Mouse (Mus musculus) activated CD4-positive, CD25-positive, alpha-beta regulatory T cell, adult 4 months (primary cell): ENCODE data around the gene Them7. TPM values are rescaled to one million over a fixed set of nuclear protein-coding genes. Genes with fewer than 3 reads are reported as not detected.

Experiments used
- ATAC-seq: one replicate; pipeline ENCODE4 v1.8.0; 2017
- polyA plus RNA-seq, 2 experiments: library from polyadenylated mRNA; unstranded; fragments of 100-300 nt; shearing (Covaris generic); gene quantifications; one replicate each; pipeline ENCODE4 v1.2.1; 2017

The Them7 gene
- polyA plus RNA-seq, 2 experiments from 2014 or later, result not detected

DNA sequence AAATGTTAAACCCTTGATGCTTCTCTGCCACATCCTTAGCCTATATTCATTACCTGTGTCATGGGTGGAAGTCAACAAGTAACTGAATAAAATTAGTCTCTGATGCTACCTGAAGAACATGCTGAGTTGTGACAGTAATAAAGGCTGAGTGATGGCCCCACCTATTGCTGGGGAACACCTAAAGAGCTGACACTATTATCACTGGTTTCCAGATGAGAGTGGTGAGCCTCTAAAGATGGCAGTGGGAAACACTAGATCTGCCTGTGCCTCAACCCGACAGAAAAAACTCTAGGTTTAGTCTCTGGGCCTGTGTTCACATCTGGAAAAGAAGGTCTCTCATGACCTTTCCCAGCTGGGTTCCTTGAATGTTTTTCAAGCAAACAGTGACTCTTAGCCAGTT, 155.6 kb downstream of the Them7 start:
- ATAC-seq, result no peak

GRCm38 (mm10) chr2:105380757-105381319, 156.7 kb downstream of the Them7 start:
- no peak for ATAC-seq

DNA sequence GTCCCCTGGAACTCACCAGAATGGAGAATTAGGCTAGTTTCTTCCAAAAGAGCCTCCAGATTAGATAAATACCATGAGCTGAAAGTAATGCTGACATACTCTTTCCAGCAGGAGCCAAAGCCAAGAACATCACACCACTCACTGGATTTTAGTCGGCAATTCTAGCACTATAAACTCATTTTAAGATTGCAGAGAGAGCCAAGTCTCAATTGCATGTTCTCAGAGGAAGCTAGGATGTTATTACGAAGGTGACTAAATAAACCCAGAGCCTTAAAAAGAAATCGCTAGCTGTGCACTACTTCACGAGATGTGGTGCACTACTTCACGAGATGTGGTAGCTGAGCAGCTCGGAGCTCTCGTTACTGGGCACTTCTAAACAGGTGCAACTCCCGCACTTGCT, 158.9 kb downstream of the Them7 start:
- ATAC-seq, result no peak

DNA sequence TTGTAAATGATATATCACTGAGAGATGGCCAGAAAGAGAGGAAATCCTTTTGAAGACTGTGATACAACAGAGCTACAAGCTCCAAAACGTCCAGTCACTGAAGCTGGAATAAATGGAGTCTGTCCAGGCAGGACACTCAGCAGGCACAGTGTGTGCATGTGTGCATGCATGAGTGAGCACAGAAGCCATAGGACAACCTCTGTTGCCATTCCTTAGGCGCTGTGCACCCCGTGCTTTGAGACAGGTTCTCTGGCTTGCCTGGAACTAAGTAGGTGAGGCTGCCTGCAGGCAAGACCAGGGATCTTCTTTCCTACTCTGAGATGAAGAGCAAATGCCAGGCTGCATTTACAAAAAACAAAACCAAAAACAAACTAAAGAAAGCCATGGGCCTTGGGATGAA, 160.9 kb downstream of the Them7 start:
- ATAC-seq, result no peak

GRCm38 (mm10) chr2:105386418-105386817, 162.3 kb downstream of the Them7 start:
- peak; percentile 61 for ATAC-seq

GRCm38 (mm10) chr2:105389007-105389890, 165.1 kb downstream of the Them7 start:
- ATAC-seq, result no peak

GRCm38 (mm10) chr2:105390653-105391413, 166.7 kb downstream of the Them7 start:
- peak; percentile 19 for ATAC-seq

DNA sequence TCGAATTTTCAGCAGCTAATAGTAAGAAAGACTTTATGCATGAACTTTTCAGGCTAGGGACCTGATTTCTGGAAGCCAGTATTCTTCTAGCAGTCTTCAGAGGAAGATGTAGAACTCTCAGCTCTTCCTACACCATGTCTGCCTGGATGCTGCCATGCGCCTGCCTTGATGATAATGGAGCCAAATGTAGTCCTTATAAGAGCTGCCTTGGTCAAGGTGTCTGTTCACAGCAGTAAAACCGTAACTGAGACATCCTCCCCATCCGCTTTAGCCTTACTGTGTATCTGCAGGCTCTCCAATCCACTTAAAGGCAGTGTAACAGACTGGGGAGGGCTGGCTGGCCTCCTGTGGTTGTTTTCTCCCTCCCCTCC, 167.3 kb downstream of the Them7 start:
- no peak for ATAC-seq

GRCm38 (mm10) chr2:105392514-105392913, 168.4 kb downstream of the Them7 start:
- ATAC-seq, result no peak

GRCm38 (mm10) chr2:105394375-105394774, 170.3 kb downstream of the Them7 start:
- no peak for ATAC-seq

DNA sequence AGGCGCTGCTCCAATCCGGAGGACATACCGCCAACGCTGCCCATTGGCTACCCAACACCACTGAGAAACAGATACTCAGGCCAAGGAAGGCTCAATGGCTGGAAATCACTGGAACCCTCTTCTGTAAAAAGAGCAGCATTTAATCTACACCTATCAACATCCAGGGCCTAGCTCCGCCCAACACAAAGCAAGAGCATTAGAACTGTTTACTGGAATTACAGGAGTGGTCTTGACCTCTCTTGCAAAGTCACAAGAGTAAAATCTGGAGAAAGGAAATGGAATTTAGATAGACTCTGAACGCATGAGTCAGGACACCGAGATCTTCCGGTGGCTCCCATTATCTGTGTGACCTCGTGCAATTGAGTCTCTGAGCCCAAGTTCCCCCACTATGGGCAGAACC, 171.9 kb downstream of the Them7 start:
- ATAC-seq, result no peak

- no peak for ATAC-seq
Observed at GRCm38 (mm10) chr2:105397446-105398211, 173.5 kb downstream of the Them7 start.

DNA sequence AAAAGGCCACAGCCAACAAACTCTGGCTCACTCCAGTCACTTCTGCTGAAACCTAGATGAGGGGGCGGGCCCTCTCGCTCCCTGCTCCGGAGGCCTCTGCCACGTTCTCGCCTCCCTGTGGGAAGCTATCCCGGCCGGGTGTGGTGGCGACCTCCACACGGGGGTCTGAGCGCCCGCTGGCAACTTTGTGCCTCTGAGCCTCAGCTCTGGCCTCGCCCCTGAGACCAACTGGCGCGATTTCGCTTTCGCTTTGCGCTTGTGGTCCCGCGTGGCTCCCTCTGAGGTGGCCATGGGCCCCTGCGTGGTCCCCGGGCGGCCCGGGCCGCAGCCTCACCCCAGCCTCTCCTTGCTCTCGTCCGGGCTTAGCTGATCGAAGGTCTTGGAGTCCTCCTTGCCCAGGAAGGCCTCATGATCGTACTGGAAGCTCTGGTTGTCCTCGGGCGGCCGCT, 174.5 kb downstream of the Them7 start:
- ATAC-seq, result peak; percentile 57

DNA sequence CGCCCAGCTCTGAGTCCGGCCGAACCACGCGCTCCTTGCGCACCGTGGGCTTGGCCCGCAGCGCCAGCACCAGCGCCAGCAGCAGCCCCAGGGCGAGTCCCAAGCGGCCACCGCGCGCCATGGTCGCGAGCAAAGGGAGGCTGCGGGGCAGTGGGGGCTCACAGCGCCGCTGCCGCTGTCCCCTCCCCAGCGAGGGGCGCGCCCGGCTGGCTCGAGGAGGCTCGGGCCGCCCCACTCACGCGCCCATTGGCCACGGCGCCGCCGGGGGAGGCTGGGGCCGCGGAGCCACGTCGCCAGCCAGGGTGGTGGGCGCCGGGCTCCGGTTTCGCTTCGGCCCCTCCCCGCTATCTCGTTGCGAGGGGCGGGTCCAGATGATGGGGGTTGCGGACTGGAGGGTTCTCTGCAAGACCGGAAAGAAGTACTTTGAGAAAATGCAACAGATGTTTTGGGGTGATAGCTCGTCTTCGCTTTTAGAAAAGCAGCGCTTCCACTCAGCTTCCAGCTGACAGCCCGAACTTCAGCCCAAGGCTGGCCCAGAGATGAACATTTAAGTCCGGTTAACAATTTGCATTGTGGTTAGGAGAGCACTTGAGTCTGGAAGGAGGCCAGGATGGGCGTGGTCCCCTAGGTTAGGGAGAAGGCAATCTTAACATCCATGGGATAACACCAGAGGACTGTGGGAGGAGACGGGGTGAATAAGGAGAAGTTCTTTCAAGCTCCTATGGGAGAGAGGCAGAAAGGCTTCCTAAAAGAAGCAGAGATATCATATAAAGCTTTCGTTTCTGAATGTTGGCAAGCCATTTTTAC, 175.2 kb downstream of the Them7 start, which contains the start of gene Rcn1:
Gene Rcn1 (minus strand): TSS at position 235 of the 807 bp plus-strand sequence.
- peak; percentile 75 for ATAC-seq

- ATAC-seq, result no peak
Observed at GRCm38 (mm10) chr2:105400558-105400957, 176.4 kb downstream of the Them7 start.

DNA sequence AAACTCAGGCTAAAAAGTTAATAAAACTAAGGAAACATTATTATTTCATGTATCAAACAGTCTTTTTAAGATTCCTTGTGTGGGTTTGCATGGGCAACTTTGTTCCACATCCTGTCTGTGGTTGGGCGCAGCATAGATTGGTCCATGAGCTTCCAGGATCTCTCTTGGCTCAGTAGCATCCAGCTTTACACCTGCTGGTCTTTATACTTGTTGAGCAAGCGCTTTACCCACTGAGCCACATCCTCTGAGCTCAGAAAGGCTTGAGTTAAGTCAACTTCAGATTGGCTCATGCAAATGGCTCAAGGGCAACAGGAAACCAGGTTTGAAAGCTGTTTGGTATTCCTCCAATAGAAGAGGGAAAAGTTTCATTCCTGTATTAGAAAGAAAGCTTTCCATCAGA, 178.1 kb downstream of the Them7 start:
- peak; percentile 40 for ATAC-seq

DNA sequence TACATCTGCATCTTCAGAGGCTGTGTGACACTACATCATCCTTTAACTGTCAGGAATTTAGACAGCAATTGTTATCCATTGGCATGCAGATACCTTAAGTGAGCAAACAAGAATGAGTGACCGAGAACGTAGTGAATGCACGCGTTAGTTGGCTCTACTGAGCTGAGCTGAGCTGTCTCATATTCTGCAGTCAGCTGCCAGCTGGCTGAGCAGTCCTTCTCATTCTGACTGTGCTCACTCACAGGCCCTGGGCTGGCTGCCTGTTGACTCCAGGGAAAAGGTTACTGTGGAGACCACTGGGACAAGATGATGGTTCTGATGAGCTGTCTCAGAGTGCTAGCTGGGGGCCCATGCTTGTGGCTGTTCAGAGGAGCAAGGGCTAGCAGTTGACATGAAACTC, 184.4 kb downstream of the Them7 start:
- no peak for ATAC-seq

DNA sequence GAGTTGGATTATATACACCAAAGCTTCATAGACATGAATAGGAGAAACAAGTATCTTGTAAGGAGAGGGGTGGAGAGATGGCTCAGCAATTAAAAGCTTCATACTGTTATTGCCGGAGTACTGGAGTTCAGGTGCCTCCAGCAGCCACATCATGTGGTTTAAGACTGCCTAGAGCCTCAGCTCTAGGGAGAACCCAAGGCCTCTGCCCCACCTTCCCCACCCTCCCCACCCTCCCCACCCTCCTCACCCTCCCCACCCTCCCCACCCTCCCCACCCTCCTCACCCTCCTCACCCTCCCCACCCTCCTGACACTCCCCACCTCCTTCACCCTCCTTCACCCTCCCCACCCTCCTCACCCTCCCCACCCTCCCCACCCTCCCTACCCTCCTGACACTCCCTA, 185.1 kb downstream of the Them7 start:
- ATAC-seq, result no peak

DNA sequence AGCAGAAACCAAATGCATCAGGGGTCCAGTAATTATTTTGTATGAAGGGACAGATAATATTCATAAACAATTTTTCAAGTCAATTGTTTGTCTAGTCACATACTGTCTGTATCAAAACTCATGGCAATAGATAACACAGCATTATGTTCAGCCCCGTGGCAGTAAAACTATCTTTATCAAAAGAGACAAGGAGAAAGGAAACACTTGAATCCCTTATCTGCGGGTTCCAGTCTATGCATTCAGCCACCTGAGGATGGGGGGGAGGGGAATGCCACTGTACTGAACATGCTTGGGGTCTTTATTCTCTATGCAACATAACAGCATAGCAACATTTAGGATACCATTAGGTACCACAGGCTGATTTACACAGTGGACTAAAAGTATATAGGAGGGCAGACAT, 190.2 kb downstream of the Them7 start:
- ATAC-seq, result no peak

- no peak for ATAC-seq
Observed at GRCm38 (mm10) chr2:105416046-105416659, 192.0 kb downstream of the Them7 start.

DNA sequence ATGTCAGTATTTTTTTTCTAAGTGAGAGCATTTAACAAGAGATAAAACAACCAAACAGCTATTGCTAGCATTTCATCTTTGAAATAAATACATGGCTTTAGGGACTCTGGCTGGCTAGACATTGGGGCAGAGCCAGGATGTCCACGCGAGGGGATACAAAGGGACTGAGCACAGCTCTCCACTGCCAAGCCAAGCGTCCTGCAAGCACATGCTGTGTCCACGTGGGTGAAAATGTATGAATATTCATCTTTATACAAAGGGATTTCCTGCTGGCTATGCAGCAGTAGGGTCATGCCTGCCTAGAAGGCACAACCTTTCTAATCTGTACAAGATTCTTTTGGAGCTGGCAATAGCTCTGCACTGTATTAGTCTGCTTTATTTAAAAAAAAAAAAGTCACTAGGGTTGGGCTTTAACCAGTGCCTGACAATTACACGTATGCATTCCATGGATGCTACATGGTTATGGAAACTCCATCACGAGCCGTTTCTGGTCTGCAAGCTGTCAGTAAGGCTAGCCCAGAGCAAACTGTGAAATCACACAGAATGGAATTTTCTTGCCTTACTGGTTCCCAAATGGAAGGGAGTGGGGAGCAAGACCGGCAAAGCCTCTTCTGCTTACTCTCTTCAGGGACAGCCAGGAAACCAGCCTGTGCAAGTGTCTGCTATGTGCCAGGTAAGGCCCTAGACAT, 192.7 kb downstream of the Them7 start:
- ATAC-seq, result no peak
